Mouse (Mus musculus) yolk sac, embryonic 10.5 days (tissue): ENCODE measurements around the gene Gtf3c1.

Experiments
- DNase-seq: peaks from one replicate; pipeline ENCODE4 v3.0.0-alpha.2; 2017; ENCODE audit warnings: low spot score

Gene Gtf3c1

GRCm38 (mm10) chr7:125618016-125618415 is 89.6 kb downstream of the Gtf3c1 start:
- no peak for DNase-seq

DNA sequence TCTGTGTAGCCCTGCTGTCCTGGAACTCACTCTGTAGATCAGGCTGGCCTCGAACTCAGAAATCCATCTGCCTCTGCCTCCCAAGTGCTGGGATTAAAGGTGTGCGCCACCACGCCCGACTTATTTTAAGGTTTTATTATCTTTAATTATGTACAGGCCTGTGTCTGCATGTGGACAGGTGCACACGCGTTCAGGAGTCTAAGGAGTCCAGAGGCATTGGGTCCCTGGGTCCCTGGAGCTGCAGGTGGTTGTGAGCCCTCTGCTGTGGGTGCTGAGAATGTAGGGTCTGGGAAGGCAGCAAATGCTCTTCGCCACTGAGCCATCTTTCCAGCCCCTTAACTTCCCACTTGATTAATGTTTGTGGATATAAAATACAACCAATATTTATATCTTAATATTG is 92.1 kb downstream of the Gtf3c1 start:
- no peak for DNase-seq

- no peak for DNase-seq
Observed at GRCm38 (mm10) chr7:125613579-125613978, 94.0 kb downstream of the Gtf3c1 start.

DNA sequence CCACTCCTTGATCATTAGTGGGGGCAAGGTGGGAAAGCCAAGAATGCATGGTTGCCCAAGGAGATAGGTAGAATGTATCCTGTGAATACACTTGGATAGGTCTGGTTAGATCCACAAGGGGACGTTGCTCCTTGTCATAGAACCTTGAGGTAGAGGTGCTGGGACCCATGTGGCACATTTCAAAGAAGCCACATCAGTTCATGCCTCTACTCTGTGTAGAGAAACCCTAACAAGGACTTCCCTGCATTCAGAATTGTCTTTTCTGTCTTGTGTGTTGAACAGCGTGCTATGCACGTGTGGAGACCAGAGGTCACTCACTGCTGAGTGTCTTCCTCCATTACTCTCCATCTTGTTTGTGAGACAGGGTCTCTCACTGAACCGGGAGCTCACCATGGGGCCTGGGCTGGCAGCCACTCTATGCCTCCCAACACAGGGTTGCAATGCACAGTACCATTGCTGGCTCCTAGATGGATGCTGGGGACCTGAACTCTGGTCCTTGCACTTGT is 99.3 kb downstream of the Gtf3c1 start:
- no peak for DNase-seq

GRCm38 (mm10) chr7:125607384-125608182 is 100.0 kb downstream of the Gtf3c1 start:
- no peak for DNase-seq

DNA sequence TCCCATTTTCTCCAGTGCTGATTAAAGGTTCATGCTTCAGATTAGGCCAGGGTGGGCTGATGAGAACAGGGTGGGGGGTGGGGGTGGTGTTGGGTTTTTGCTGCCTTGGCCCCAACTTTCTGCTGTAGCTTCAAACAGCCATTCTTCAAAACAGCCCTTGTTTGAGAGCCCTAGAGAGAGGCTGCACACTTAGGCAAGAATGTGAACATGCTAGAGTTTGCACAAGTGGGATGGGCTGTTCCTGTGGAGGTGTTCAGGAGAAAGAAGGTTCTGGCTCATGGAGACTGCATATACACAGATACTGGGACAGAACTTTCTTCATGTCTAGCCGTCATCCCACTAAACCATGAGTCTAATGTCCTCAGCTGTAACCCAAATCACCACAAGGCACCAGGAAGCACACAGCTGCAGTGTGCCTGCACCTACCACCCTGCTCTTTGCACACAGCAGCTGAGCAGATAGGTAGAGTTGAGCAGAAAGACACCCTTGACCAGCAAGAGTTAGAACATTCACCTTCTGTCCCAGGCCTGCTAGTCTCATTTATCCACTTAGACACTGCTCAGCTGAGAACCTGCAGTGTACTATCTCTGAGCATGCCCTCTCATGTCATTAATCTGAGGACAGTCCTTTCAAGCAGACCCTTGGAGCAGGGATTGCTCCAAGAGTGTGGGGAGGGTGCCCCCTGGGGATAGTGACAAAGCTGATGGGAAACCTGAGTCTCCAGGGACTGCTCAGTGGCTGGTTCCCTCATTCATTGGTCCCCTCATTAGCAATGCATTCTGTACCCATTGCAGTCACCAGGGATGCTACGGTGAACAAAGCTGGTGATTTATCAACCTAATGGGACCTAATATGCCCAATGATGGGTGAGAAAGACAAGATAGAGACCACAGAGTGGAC is 101.1 kb downstream of the Gtf3c1 start:
- DNase-seq, result no peak

DNA sequence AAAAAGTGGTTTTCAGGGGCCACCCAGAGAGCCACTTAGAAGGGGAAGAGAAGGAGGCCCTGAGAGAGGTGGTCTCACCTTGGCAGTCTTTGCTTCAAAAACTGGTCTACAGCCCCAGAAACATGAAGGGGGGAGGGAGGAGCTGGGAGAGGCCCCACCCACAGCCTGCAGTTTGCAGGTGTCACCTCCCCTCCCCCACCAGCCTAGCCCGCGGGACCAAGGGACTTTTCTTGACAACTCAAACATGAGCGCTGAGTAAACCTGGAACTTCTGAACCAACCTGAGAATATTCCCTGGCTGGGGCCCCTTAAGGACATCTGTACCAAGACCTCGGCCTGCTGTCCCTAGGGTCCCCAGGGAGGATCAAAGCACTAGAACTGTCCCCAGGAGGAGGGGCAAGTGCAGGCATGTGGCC is 101.8 kb downstream of the Gtf3c1 start:
- DNase-seq, result no peak

DNA sequence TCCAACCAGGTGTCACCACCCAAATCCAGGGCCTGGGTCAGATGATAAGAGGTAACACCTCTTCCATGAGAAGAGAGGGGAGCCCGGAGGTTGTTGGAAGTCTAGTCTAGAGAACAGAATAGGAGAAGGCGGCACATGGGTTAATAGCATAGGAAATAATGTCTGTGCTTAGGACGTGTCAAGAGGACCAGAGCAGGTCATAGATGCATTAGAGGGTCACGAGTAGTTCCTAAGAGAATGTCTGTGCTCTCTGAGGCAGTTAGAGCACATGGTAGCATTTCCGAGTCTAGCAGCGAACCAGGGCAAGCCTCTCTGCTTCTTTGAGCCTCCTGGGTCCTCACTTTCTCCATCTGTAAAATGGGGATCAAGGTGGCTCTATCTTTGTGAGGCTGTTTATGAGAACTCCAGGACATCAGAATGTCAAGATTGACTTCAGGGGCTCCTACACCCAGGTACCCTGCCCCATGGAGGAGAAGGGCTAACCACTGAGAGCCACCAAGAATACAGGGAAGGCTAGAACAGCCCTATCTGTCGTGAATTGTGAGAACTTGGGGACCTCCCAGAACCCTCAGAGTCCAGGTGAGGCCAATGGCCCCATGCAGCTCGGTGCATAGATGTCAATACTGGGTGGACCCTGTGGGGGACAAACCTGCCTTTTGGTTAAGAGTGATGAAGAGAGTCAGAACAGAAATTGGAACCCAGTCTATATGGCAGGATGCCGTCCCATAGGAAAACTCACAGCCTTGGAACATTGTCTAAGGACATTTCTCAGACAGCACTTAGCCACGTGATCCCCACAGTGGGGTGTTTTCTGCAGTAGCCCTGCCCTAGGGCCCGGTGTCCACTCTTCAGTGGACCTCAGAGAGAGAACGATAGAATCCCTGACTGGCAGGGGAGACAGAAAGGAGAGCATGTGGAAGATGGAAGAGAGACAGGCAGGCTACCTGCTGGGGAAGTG is 102.9 kb downstream of the Gtf3c1 start:
- DNase-seq, result no peak

DNA sequence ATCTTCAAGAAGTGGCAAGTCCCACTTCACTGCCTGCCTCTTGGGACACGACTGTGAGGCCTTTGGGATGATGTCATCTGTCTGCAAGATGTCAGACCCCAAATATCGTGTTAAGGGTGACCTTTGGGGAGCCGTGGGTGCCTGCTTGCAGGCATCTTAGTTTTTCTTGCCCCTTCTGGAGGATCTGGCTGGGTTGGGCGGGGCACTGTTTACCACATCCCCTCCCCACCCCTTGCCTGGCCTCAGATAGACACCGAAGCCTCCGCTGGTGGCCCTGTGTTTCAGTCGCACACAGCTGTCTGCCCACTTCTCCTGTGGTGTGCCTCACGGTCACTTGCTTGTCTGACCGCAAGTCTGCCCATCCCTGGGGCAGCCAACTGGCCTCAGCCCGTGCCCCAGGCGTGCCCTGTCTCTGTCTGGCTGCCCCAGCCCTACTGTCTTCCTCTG is 104.4 kb downstream of the Gtf3c1 start, which contains the start of gene Il21r:
Gene Il21r (plus strand): TSS at position 245 of the 447 bp plus-strand sequence.
- DNase-seq, result no peak

GRCm38 (mm10) chr7:125601821-125602448 is 105.6 kb downstream of the Gtf3c1 start:
- DNase-seq, result no peak

DNA sequence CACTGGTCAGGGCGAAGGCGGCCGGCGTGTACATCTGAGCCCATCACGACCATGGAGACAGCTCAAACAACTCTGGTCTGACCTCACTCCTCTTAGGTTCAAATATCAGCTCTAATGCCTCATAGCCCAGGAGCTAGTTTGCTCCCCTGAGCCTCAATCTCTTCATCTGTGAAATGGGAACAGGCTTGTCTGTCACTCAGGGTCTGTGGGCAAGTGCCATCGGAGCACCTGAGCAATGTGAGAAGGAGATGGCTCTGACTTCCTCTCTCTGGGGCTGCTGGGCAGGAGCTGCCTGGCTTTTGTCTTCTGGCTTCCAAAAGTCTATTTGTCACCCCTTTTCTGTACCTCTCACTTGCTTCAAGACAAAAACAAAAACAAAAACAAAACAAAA is 106.3 kb downstream of the Gtf3c1 start:
- DNase-seq, result no peak

DNA sequence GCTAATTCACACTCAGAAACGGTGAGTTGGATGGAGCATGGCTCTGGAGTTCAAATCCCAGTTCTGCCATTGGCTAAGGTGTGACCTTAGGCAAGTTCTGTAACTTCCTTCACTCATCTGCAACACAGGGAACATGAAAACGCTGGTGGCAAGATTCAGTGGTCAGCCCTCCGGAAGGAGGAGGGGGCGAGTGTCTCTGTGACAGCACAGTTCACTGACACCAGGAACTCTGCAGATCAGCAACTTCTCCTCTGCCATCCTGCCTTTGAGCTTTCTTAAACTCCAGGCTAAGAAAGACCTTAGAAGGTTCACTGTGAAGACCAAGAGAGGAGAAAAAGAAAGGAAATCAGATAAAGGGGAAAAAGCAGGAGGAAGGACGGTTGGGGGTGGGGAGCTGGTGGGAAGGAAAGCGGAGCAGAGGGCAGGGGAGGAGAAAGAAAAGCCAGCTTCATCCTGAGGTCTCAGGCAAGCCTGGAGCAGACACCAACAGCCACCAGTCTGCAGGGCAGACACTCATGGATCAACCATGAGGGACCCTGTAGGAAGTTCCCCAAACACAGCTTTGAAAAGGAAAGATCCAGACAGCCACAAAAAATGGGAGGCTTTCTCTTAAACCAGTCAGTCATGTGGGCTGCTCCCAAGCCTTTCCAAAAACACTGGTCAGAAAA is 106.8 kb downstream of the Gtf3c1 start:
- DNase-seq, result no peak

- no peak for DNase-seq
Observed at GRCm38 (mm10) chr7:125600136-125600535, 107.4 kb downstream of the Gtf3c1 start.

DNA sequence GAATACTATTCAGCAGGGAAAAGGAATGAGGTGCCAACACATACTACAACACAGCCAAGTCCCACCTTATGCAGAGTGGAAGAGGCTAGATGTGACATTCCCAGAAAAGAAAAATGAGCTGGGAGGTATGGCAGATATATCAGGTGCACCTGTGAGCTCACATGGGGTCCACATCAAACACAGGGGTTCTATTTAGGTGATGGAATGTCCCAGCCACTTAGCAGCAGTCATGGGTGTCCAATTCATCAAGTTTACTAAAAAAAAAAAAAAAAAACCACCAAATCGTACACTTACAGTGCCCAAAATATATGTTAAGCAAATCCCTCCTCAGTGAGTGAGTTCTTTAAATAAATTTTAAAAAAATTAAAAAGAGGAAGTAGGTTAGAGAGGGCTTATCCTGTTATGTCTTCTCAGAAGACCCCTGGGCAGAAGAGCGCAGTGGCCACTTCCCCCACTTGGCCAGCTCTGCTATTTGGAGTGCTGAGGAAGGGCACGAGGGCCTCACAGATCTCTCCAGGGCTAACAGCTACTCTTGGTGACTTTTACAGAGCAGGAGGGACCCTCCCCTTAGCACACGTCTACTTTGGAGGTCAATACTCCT is 108.1 kb downstream of the Gtf3c1 start:
- no peak for DNase-seq

- DNase-seq, result no peak
Observed at GRCm38 (mm10) chr7:125597516-125598347, 109.8 kb downstream of the Gtf3c1 start.

DNA sequence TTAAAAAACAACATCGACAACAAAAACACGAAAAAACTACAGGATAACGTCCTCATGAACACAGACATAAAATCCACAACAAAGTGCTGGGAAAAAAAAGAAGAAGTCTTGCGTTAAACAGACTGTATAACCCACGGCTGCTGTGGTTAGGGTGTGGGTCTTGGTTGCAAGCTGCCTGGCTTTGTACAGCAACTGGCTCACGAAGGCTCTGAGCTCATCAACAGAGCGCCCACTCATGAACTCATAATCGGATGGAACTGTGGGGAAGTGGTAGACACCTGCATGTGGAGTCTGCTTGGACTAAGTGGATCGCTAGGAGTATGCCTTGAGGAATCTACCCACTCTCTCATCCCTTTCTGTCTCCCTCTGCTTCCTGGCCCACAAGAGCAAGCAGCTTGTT is 110.5 kb downstream of the Gtf3c1 start:
- no peak for DNase-seq

DNA sequence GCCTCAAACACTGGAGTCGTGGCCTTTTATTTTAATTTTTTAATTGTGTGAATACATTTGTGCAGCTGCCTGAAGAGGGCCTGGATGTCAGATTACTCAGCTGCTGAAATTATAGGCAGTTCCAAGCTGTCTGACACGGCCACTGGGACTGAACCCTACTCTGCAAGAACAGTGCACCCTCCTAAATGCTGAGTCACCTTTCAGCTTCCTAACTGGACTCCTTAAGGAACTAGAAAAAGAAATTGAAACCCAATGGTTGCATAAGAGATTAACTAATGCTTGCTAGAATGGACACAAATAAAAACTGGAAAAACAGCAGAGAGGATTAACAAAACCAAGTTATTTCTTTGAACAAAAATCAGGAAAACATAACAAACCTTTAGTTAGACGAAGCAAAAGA is 111.2 kb downstream of the Gtf3c1 start:
- no peak for DNase-seq

- no peak for DNase-seq
Observed at GRCm38 (mm10) chr7:125593831-125594230, 113.7 kb downstream of the Gtf3c1 start.
